Mouse (Mus musculus) NIH3T3 (cell line): Measurements from ENCODE around the gene Tnk2.

Source experiments
- DNase-seq: peaks from one replicate; pipeline ENCODE4 v3.0.0-alpha.2; 2012; ENCODE audit warnings: low read depth

The Tnk2 gene

GRCm38 (mm10) chr16:32643661-32644061 is at the start of gene Tnk2:
Tnk2 (plus strand) TSS chr16:32643874.
- peak; percentile 96 for DNase-seq

- DNase-seq: no peak
Observed at GRCm38 (mm10) chr16:32593916-32594315, 49.8 kb upstream of the Tnk2 start.

GRCm38 (mm10) chr16:32594701-32595100 is 49.0 kb upstream of the Tnk2 start:
- DNase-seq: no peak

- no peak for DNase-seq
Observed at GRCm38 (mm10) chr16:32595142-32595855, 48.4 kb upstream of the Tnk2 start.

- DNase-seq: peak; percentile 71
Observed at GRCm38 (mm10) chr16:32597909-32598381, 45.7 kb upstream of the Tnk2 start.

GRCm38 (mm10) chr16:32599151-32599550 is 44.5 kb upstream of the Tnk2 start:
- no peak for DNase-seq

- DNase-seq: no peak
Observed at GRCm38 (mm10) chr16:32602193-32602685, 41.4 kb upstream of the Tnk2 start.

- no peak for DNase-seq
Observed at GRCm38 (mm10) chr16:32607562-32608343, 35.9 kb upstream of the Tnk2 start.

GRCm38 (mm10) chr16:32608344-32608711 is 35.3 kb upstream of the Tnk2 start:
- no peak for DNase-seq

- peak; percentile 98 for DNase-seq
Observed at GRCm38 (mm10) chr16:32608712-32609400, 34.8 kb upstream of the Tnk2 start, which contains the start of gene Tfrc. Tfrc (plus strand) TSS chr16:32608920.

GRCm38 (mm10) chr16:32609401-32609779 is 34.3 kb upstream of the Tnk2 start:
- DNase-seq: peak; percentile 59

- DNase-seq: no peak
Observed at GRCm38 (mm10) chr16:32610460-32611255, 33.0 kb upstream of the Tnk2 start.

- DNase-seq: no peak
Observed at GRCm38 (mm10) chr16:32612052-32612451, 31.6 kb upstream of the Tnk2 start.

- no peak for DNase-seq
Observed at GRCm38 (mm10) chr16:32613269-32613834, 30.3 kb upstream of the Tnk2 start.

- DNase-seq: no peak
Observed at GRCm38 (mm10) chr16:32614047-32614446, 29.6 kb upstream of the Tnk2 start.

- no peak for DNase-seq
Observed at GRCm38 (mm10) chr16:32618946-32619345, 24.7 kb upstream of the Tnk2 start.

GRCm38 (mm10) chr16:32628140-32628539 is 15.5 kb upstream of the Tnk2 start:
- DNase-seq: no peak

GRCm38 (mm10) chr16:32632328-32632824 is 11.3 kb upstream of the Tnk2 start:
- no peak for DNase-seq

- no peak for DNase-seq
Observed at GRCm38 (mm10) chr16:32633486-32634012, 10.1 kb upstream of the Tnk2 start.

- DNase-seq: no peak
Observed at GRCm38 (mm10) chr16:32634183-32634582, 9.5 kb upstream of the Tnk2 start.

- DNase-seq: peak; percentile 74
Observed at GRCm38 (mm10) chr16:32635314-32635713, 8.4 kb upstream of the Tnk2 start.
